1 mouse cellular context compared by ENCODE assay signal in the genomic region with DNA sequence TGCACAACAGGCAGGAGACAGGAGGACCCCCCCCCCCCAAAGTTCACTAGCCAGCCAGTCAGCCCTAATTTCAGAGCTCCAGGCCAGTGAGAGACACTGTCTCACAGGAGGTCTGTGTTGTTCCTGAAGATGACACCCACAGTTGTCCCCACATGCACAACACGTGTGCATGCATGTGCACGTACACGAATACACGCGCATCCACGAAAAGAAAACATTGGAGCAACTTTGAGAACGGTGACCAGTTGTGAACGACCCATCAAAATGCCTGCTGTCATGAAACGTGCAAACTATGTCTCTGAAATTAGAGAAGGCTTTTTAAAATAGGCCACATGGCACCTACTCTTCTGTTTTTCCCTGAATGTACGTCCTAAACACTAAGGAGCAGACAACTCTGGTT.
A peak's percentile ranks its signal among the peaks of the same experiment; 100 is the strongest.
TF ChIP-seq lines count a peak whose summit lies in the region.

No protein-coding gene starts in this region.

TF ChIP-seq in CH12.LX, 34 proteins besides CTCF, POLR2A, EP300 and RAD21:
- TF ChIP-seq MAX (IDR thresholded peaks at IDR 0.05; ENCODE audit: low read length) (peak; percentile 92), ZNF384 (IDR thresholded peaks at IDR 0.05; ENCODE audit: low read depth, low read length) (no peak), NELFE (IDR thresholded peaks at IDR 0.05; ENCODE audit: low read depth, low read length) (no peak), KAT2A (IDR thresholded peaks at IDR 0.05; ENCODE audit: insufficient replicate concordance, low read length) (no peak), BHLHE40 (IDR thresholded peaks at IDR 0.05; ENCODE audit: low read depth, low read length) (peak; percentile 84), MYC (IDR thresholded peaks at IDR 0.05; ENCODE audit: low read depth, low read length) (peak; percentile 91), ZMIZ1 (IDR thresholded peaks at IDR 0.05; ENCODE audit: low read depth, low read length) (no peak; the same call in 1 of the 2 replicates), TBP (conservative IDR thresholded peaks at IDR 0.05; ENCODE audit: low read depth, low read length) (no peak), POLR2AphosphoS2 (IDR thresholded peaks at IDR 0.05; ENCODE audit: low read depth, low read length) (peak; percentile 21; the same call in 1 of the 2 replicates), CHD1 (IDR thresholded peaks at IDR 0.05; ENCODE audit: low read depth, low read length) (0 out of 2 replicates have a peak, but pooled peaks have one; percentile 0), RCOR1 (conservative IDR thresholded peaks at IDR 0.05; ENCODE audit: low read depth, low read length) (no peak), MAFK (IDR thresholded peaks at IDR 0.05; ENCODE audit: insufficient replicate concordance, low read length) (0 out of 2 replicates have a peak, but pooled peaks have one; percentile 1), MEF2A (IDR thresholded peaks at IDR 0.05; ENCODE audit: borderline replicate concordance, low read depth, low read length) (no peak), MXI1 (IDR thresholded peaks at IDR 0.05; ENCODE audit: low read depth, low read length) (peak; percentile 88), SIN3A (IDR thresholded peaks at IDR 0.05; ENCODE audit: low read length) (peak; percentile 87; the same call in 1 of the 2 replicates), USF1 (IDR thresholded peaks at IDR 0.05; ENCODE audit: low read depth, low read length) (no peak)
